Mouse (Mus musculus) neural tube, embryonic 11.5 days (tissue): ENCODE data around the gene Nme6. TPM values are rescaled to one million over a fixed set of nuclear protein-coding genes. Genes with fewer than 3 reads are reported as not detected.
"Not testable (repeated sequence)": the region's sequence is repeated elsewhere in the genome, so short reads cannot be mapped to it uniquely, and the experiment has no call there.

ENCODE experiments used
- ATAC-seq: fragments of 200-750 bp; cut with Nextera tagmentation; 2 replicates; pipeline ENCODE4 v1.8.0; 2017; ENCODE audit warnings: moderate number of reproducible peaks, mild to moderate bottlenecking, moderate TSS enrichment, moderate library complexity; ENCODE audit not compliant: insufficient read depth, low FRiP score, low TSS enrichment
- DNase-seq: peaks from one replicate; pipeline ENCODE4 v3.0.0-alpha.2; 2015; ENCODE audit warnings: low spot score
- H3K27ac ChIP-seq: fragments of 300-500 bp; sonication (generic); 2 replicates; pipeline ENCODE4 v1.5.1; 2014; ENCODE audit warnings: low read depth, mild to moderate bottlenecking, low read length
- H3K27me3 ChIP-seq: fragments of 300-500 bp; sonication (generic); 2 replicates; pipeline ENCODE4 v1.6.1; 2014; ENCODE audit warnings: mild to moderate bottlenecking, low read length, mixed read lengths; ENCODE audit not compliant: control insufficient read depth, insufficient read depth
- H3K36me3 ChIP-seq: fragments of 300-500 bp; sonication (generic); 2 replicates; pipeline ENCODE4 v1.6.1; 2014; ENCODE audit warnings: mild to moderate bottlenecking, low read length, moderate library complexity, mixed read lengths; ENCODE audit not compliant: control insufficient read depth, insufficient read depth
- H3K4me1 ChIP-seq: fragments of 300-500 bp; sonication (generic); 2 replicates; pipeline ENCODE4 v1.6.1; 2014; ENCODE audit warnings: low read length, mixed read lengths; ENCODE audit not compliant: control insufficient read depth, insufficient read depth
- H3K4me2 ChIP-seq: fragments of 300-500 bp; sonication (generic); 2 replicates; pipeline ENCODE4 v1.6.1; 2014; ENCODE audit warnings: low read depth, mild to moderate bottlenecking, moderate library complexity
- H3K4me3 ChIP-seq: fragments of 300-500 bp; sonication (generic); 2 replicates; pipeline ENCODE4 v1.5.1; 2014; ENCODE audit warnings: low read depth, low read length
- H3K9ac ChIP-seq: fragments of 300-500 bp; sonication (generic); 2 replicates; pipeline ENCODE4 v1.6.1; 2014; ENCODE audit warnings: mild to moderate bottlenecking, low read length
- H3K9me3 ChIP-seq: fragments of 300-500 bp; sonication (generic); 2 replicates; pipeline ENCODE4 v1.6.1; 2016; ENCODE audit warnings: low read length; ENCODE audit not compliant: control insufficient read depth
- WGBS: fragments of 180-500 bp; shearing (Covaris S2); extraction: QIAGEN DNeasy Blood & Tissue Kit; methylation state at CpG from one replicate; pipeline ENCODE4 v1.1.7; 2014; 5-methylcytosine and 5-hydroxymethylcytosine counted together
- polyA plus RNA-seq: library from polyadenylated mRNA; unstranded; fragments of >200 nt; fragmentation: Nextera tagmentation; extraction: Ambion mirVana; gene quantifications from 2 replicates; pipeline ENCODE4 v1.2.1, GENCODE M21; 2014

The Nme6 gene
- polyA plus RNA-seq: 83.9 and 87.2 TPM in 2 replicates

DNA sequence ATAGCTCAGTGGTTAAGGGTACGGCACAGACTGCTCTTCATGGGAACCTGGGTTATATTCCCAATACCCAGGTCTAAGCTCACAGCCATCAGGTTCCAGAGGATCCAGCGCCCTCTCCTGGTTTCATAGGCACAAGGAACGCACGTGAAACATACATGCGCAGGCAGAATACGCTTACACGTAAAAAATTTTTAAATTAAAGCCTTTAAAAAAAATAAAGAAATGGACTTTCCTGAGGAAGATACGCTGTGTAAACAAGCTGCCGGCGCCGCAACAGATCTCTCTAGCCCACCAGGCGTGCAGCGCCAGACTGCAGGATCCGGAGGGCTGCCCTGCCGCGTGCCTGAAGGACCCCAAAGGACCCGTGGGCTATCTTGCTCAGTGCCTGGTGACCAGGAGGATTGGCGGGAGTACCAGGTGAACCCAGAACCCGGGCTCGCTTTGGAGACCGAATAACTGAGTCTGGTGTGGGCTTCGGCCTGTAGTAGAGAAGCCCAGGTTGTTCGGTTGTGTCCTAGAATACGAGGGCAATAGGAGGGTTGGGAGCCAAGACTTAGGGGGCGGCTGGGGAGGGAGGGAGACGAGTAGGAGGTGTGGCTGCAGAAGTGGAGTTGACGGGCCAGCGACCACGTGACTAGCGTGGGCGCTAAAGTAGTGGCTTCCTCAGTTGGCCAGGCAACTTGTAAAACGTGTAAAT lies at the start of gene Nme6:
Nme6 (plus strand) TSS at position 359 of the 697 bp plus-strand sequence.
- no peaks in the 10 kb centered on the region for H3K36me3 ChIP-seq
- no peaks in the 10 kb centered on the region for H3K27me3 ChIP-seq

DNA sequence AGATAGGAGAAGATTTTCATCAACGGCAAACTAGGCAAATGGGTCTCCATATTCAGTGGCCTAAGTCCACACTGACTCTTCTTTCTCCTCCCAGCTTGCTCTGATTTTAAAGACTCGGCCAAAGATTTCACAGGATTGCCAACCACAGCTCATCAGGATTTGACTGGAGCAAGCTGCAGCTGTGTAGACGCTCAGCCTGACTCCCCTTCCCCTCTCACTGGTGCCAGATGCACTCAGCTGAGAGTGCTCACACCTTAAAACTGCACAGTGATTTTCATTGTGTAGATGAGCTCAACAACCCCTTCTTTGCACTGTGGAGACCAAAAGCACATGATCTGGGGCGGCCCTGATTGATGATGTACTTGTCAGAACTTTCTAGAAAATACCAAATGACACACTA lies 42.0 kb upstream of the Nme6 start, which contains the start of gene Fbxw27:
Fbxw27 (minus strand) TSS at position 101 of the 400 bp plus-strand sequence.
- WGBS: 81% methylated on average over 4 of the region's 4 CpGs
- not testable (repeated sequence) for H3K27ac ChIP-seq, H3K4me1 ChIP-seq, H3K4me3 ChIP-seq, DNase-seq, ATAC-seq, H3K27me3 ChIP-seq, H3K36me3 ChIP-seq, H3K9me3 ChIP-seq, H3K9ac ChIP-seq, H3K4me2 ChIP-seq

More for the DNA sequence above, at the start of gene Nme6:
- Histone ChIP-seq H3K9ac (peak within 1 kb of the TSS; percentile 27), H3K4me2 (peak within 1 kb of the TSS; percentile 73), H3K4me3 (peak within 1 kb of the TSS; percentile 56), H3K4me1 (no peaks in the 10 kb centered on the region), H3K9me3 (no peaks in the 10 kb centered on the region), H3K27ac (no peak within 1 kb of the TSS)
- DNase-seq: peak; percentile 94
- ATAC-seq: peak; percentile 94
- under 1% methylated on average over 32 of the region's 32 CpGs for WGBS

- H3K36me3 ChIP-seq: no peaks in the 10 kb centered on the region
- H3K27me3 ChIP-seq: no peaks in the 10 kb centered on the region
- WGBS: 84% methylated on average over 2 of the region's 2 CpGs
- no peaks in the 10 kb centered on the region for H3K9me3 ChIP-seq
- ATAC-seq: no peak
- H3K4me3 ChIP-seq: no peak overlapping the region
- H3K9ac ChIP-seq: no peak overlapping the region
- no peaks in the 10 kb centered on the region for H3K4me1 ChIP-seq
- no peak for DNase-seq
- no peak overlapping the region for H3K27ac ChIP-seq
- H3K4me2 ChIP-seq: no peak overlapping the region
Observed at GRCm38 (mm10) chr9:109795221-109795620, 37.3 kb upstream of the Nme6 start.

DNA sequence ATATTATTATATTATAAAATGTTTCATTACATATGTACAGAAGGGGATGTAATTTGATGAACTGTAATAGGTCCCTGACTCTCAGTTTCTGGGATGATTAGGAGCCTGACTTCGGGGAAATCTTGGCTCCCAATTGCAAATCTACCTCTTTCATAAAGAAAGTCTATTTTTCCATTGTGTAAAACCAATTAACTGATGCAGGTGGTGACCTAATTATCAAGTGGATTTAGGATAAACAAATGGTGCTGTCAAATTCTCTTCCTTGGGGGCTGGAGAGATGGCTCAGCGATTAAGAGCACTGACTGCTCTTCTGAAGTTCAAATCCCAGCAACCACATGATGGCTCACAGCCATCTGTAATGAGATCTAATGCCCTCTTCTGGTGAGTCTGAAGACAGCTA lies 36.7 kb upstream of the Nme6 start:
- WGBS: 83% methylated on average over 2 of the region's 2 CpGs
- no peak for ATAC-seq
- Histone ChIP-seq H3K9ac (no peak overlapping the region), H3K27ac (no peak overlapping the region), H3K4me2 (no peak overlapping the region), H3K4me1 (no peaks in the 10 kb centered on the region), H3K36me3 (no peaks in the 10 kb centered on the region), H3K4me3 (no peak overlapping the region), H3K9me3 (no peaks in the 10 kb centered on the region), H3K27me3 (no peaks in the 10 kb centered on the region)
- no peak for DNase-seq

GRCm38 (mm10) chr9:109798051-109798450 lies 34.5 kb upstream of the Nme6 start:
- Histone ChIP-seq H3K9me3 (no peaks in the 10 kb centered on the region), H3K4me2 (no peak overlapping the region), H3K4me1 (no peaks in the 10 kb centered on the region), H3K9ac (no peak overlapping the region), H3K36me3 (no peaks in the 10 kb centered on the region), H3K27me3 (no peaks in the 10 kb centered on the region), H3K27ac (no peak overlapping the region), H3K4me3 (no peak overlapping the region)
- DNase-seq (peak; percentile 24), ATAC-seq (no peak)
- 90% methylated on average over 1 of the region's 1 CpGs for WGBS

DNA sequence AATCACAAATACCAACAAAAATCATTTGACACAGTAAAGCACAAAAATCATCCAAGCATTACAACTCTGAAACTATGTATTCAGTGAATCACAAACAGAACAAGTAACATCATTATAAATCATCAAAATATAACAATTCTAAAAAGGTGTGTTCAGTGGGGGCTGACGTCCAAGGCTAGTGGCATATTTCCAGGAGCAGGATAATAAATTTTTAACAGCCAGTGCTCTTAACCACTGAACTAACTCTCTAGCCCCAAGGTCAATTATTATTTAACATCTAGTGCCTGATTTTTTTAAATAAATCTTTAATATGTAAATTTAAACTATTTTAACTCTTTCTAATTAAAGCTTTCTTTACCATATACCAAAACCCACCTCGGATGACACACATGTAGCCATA lies 27.0 kb upstream of the Nme6 start:
- H3K27ac ChIP-seq, DNase-seq, ATAC-seq, H3K9me3 ChIP-seq, H3K4me2 ChIP-seq, H3K4me3 ChIP-seq, H3K9ac ChIP-seq, H3K36me3 ChIP-seq, H3K4me1 ChIP-seq, H3K27me3 ChIP-seq: not testable (repeated sequence)
- WGBS: 85% methylated on average over 2 of the region's 2 CpGs

DNA sequence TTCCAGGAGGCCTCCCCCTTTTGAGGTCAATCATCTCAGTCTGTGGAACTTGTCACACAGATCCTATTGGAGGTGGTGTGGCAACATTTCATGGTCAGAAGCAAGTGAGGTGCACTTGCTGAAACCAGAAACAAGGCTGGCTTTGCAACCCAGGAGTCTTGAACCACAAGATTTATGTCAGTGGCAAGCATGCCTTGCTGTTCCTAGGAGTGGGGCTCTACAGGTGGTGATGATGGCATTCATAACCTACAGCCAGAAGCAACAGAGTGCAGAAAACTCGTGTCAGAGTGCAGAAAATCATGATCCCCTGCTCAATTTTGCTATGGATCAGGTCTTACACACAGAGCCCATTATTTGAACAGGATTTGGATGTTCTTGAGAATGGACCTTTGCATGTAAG lies 26.3 kb upstream of the Nme6 start:
- H3K27me3 ChIP-seq: no peaks in the 10 kb centered on the region
- H3K36me3 ChIP-seq: no peaks in the 10 kb centered on the region
- no peaks in the 10 kb centered on the region for H3K4me1 ChIP-seq
- H3K4me2 ChIP-seq: no peak overlapping the region
- ATAC-seq (no peak), DNase-seq (no peak)
- 67% methylated on average over 1 of the region's 1 CpGs for WGBS
- no peaks in the 10 kb centered on the region for H3K9me3 ChIP-seq
- H3K9ac ChIP-seq: no peak overlapping the region
- no peak overlapping the region for H3K27ac ChIP-seq
- no peak overlapping the region for H3K4me3 ChIP-seq

DNA sequence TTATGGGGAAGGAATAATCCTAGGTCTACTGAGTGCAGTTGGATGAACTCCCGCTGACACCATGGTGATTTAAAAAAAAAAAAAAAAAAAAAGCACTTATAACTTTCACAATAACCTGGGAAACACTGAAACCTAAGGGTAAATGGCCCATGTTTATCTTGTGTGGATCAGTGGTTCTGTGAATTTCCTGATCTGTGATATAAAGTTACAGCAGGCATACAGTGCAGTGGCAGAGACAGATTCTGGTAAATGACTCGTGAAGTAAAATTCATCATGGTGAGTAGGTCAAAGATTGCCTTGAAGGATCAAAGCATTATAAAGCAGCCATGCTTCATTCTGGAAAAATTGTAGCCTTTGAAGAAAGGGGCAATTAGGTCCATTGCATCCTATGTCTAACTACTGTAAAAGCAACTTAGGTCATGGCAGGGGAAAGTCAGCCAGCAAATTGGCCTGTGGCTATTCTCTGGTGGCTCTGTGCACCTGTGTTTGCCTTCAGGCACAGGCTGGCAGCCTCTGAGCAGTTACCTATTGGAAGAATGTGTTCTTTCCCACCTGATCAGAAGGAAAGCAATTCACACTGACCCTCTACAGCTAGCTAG lies 25.8 kb upstream of the Nme6 start:
- no peaks in the 10 kb centered on the region for H3K4me1 ChIP-seq
- H3K9me3 ChIP-seq: no peaks in the 10 kb centered on the region
- H3K4me2 ChIP-seq: no peak overlapping the region
- H3K9ac ChIP-seq: no peak overlapping the region
- 82% methylated on average over 2 of the region's 2 CpGs for WGBS
- no peak for DNase-seq
- no peaks in the 10 kb centered on the region for H3K36me3 ChIP-seq
- no peak overlapping the region for H3K27ac ChIP-seq
- H3K27me3 ChIP-seq: no peaks in the 10 kb centered on the region
- H3K4me3 ChIP-seq: no peak overlapping the region
- no peak for ATAC-seq

- H3K27ac ChIP-seq: no peak overlapping the region
- H3K4me1 ChIP-seq: no peaks in the 10 kb centered on the region
- WGBS: 59% methylated on average over 3 of the region's 3 CpGs
- no peak for DNase-seq
- H3K27me3 ChIP-seq: no peaks in the 10 kb centered on the region
- H3K4me3 ChIP-seq: no peak overlapping the region
- no peak for ATAC-seq
- no peaks in the 10 kb centered on the region for H3K9me3 ChIP-seq
- H3K36me3 ChIP-seq: no peaks in the 10 kb centered on the region
- H3K9ac ChIP-seq: no peak overlapping the region
- H3K4me2 ChIP-seq: no peak overlapping the region
Observed at GRCm38 (mm10) chr9:109807898-109808297, 24.7 kb upstream of the Nme6 start.
